Mouse (Mus musculus) ES-E14 (cell line): Measurements from ENCODE around the gene Olfr1150-ps1. TPM values are rescaled to one million over a fixed set of nuclear protein-coding genes. Genes with fewer than 3 reads are reported as not detected.

Experiments used
- DNase-seq: peaks from one replicate; pipeline ENCODE4 v3.0.0-alpha.2; 2013; ENCODE audit warnings: low read depth, low spot score
- H3K27ac ChIP-seq: 2 replicates; pipeline ENCODE4 v1.5.1; 2012; ENCODE audit warnings: low read depth, mild to moderate bottlenecking, low read length, moderate library complexity, mixed read lengths; ENCODE audit not compliant: poor library complexity, insufficient read depth, severe bottlenecking
- H3K36me3 ChIP-seq: 2 replicates; pipeline ENCODE4 v1.6.1; 2012; ENCODE audit warnings: mild to moderate bottlenecking, low read length, moderate library complexity, mixed read lengths; ENCODE audit not compliant: control insufficient read depth, poor library complexity, insufficient read depth, severe bottlenecking
- H3K4me1 ChIP-seq, 2 experiments: fragments of 150-350 bp in 1 of 2; sonication (generic) in 1 of 2; 2 replicates each; pipeline ENCODE4 v1.6.1; 2012; ENCODE audit warnings: low read length in 2 of 2, mild to moderate bottlenecking in 1 of 2, mixed read lengths in 1 of 2; ENCODE audit not compliant: control insufficient read depth in 2 of 2, insufficient read depth in 2 of 2, poor library complexity in 1 of 2
- H3K4me3 ChIP-seq, 2 experiments: fragments of 150-350 bp in 1 of 2; sonication (generic) in 1 of 2; 2 replicates each; pipeline ENCODE4 v1.5.1; 2012; ENCODE audit warnings: low read length in 2 of 2, low read depth in 1 of 2, mild to moderate bottlenecking in 1 of 2, mixed read lengths in 1 of 2; ENCODE audit not compliant: insufficient read depth in 1 of 2, poor library complexity in 1 of 2, severe bottlenecking in 1 of 2
- H3K9ac ChIP-seq: 2 replicates; pipeline ENCODE4 v1.6.1; 2012; ENCODE audit warnings: low read depth, mild to moderate bottlenecking, low read length, mixed read lengths; ENCODE audit not compliant: poor library complexity, insufficient read depth, severe bottlenecking
- H3K9me3 ChIP-seq: fragments of 150-350 bp; sonication (generic); 2 replicates; pipeline ENCODE4 v1.6.1; 2012; ENCODE audit warnings: low read depth, mild to moderate bottlenecking, low read length; ENCODE audit not compliant: control insufficient read depth, insufficient read depth
- CHD2 ChIP-seq: IDR thresholded peaks from 2 replicates; pipeline ENCODE4 v1.6.1; 2014; ENCODE audit warnings: mild to moderate bottlenecking, low read depth, low read length, inconsistent platforms
- HCFC1 ChIP-seq: IDR thresholded peaks from 2 replicates; pipeline ENCODE4 v1.6.1; 2012; ENCODE audit warnings: low read length, inconsistent platforms, borderline replicate concordance; ENCODE audit not compliant: insufficient read depth
- MAFK ChIP-seq: IDR thresholded peaks from 2 replicates; pipeline ENCODE4 v1.6.1; 2014; ENCODE audit warnings: mild to moderate bottlenecking, low read depth, low read length, inconsistent platforms; ENCODE audit not compliant: insufficient read depth
- ZC3H11A ChIP-seq: IDR thresholded peaks from 2 replicates; pipeline ENCODE4 v1.6.1; 2012; ENCODE audit warnings: low read depth, mild to moderate bottlenecking, inconsistent platforms, low read length, borderline replicate concordance
- ZNF384 ChIP-seq: IDR thresholded peaks from 2 replicates; pipeline ENCODE4 v1.6.1; 2012; ENCODE audit warnings: low read depth, low read length, inconsistent platforms
- in situ Hi-C, 2 experiments: fragments of 600-800 bp; cut with MboI; formaldehyde crosslinking; loops; one replicate each; pipeline ENCODE4 v1.15.1; 2025; ENCODE audit warnings: low sequenced_read_pairs in 2 of 2, inconsistent platforms in 1 of 2; ENCODE audit not compliant: unreplicated experiment in 2 of 2
- total RNA-seq: library from RNA; depleted of rRNA; stranded (reverse); fragments of 300-350 nt; gene quantifications from 2 replicates; pipeline ENCODE4 v1.2.3, GENCODE M21; 2012; rRNA removed

The Olfr1150-ps1 gene
- total RNA-seq, 1 experiment: not detected

DNA sequence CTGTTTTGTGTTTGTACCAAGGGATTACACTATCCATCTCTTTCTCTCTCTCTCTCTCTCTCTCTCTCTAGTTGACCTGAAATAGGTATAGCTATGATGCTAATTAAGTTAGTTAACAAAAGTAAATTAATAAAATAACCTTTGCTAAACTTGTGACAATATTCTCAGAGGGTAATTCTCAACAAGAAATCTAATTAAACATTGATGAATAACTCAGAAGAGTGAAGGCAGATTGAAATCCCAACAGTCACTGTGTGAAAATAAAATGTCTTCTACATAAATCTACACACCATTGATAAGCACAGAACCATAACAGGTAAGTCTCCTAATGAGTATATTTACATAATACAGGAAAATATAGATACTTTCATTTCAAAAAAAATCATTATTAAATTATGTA, 22.4 kb downstream of the Olfr1150-ps1 start, which contains the start of gene Olfr1152:
Gene Olfr1152, plus strand, starts transcription at position 301 of the 400 bp plus-strand sequence.
- H3K27ac ChIP-seq: no peak within 1 kb of the TSS
- in situ Hi-C loops: no loop called here
- TF ChIP-seq ZC3H11A (no peak), ZNF384 (no peak), HCFC1 (no peak), CHD2 (no peak)

GRCm38 (mm10) chr2:87894662-87895061, 50.9 kb downstream of the Olfr1150-ps1 start, which contains the start of gene Olfr1153:
Gene Olfr1153 (plus strand): TSS chr2:87894962.
- H3K27ac ChIP-seq: no peak within 1 kb of the TSS
- no peaks in the 10 kb centered on the region for H3K9me3 ChIP-seq
- DNase-seq: no peak
- no peak within 1 kb of the TSS for H3K4me3 ChIP-seq
- no peak for TF ChIP-seq ZC3H11A
- TF ChIP-seq MAFK: no peak
- TF ChIP-seq ZNF384: no peak
- no peak for TF ChIP-seq HCFC1
- TF ChIP-seq CHD2: no peak
- no peaks in the 10 kb centered on the region for H3K4me1 ChIP-seq
- H3K9ac ChIP-seq: no peak within 1 kb of the TSS
- in situ Hi-C loops: no loop called here
- H3K36me3 ChIP-seq: no peaks in the 10 kb centered on the region

More for the DNA sequence above, 22.4 kb downstream of the Olfr1150-ps1 start, which contains the start of gene Olfr1152:
- Histone ChIP-seq H3K9me3 (no peaks in the 10 kb centered on the region), H3K4me1 (no peaks in the 10 kb centered on the region), H3K36me3 (no peaks in the 10 kb centered on the region), H3K9ac (no peak within 1 kb of the TSS), H3K4me3 (no peak within 1 kb of the TSS)
- no peak for DNase-seq

Other genes starting within 250 kb of the Olfr1150-ps1 start
- gene Olfr1130, start 237.8 kb upstream of the Olfr1150-ps1 start, total RNA-seq: not detected in 2 replicates
- gene Olfr1131, start 216.9 kb upstream of the Olfr1150-ps1 start, total RNA-seq: not detected in 2 replicates
- not detected in 2 replicates for gene Olfr1132, start 206.5 kb upstream of the Olfr1150-ps1 start, total RNA-seq
- not detected in 2 replicates for gene Olfr1133, start 196.6 kb upstream of the Olfr1150-ps1 start, total RNA-seq
- not detected in 2 replicates for gene Olfr1134, start 185.5 kb upstream of the Olfr1150-ps1 start, total RNA-seq
- gene Olfr1135, start 170.3 kb upstream of the Olfr1150-ps1 start, total RNA-seq: not detected in 2 replicates
- gene Olfr1136, start 150.0 kb upstream of the Olfr1150-ps1 start, total RNA-seq: not detected in 2 replicates
- not detected in 2 replicates for gene Olfr1137, start 130.8 kb upstream of the Olfr1150-ps1 start, total RNA-seq
- not detected in 2 replicates for gene Olfr1138, start 104.0 kb upstream of the Olfr1150-ps1 start, total RNA-seq
- not detected in 2 replicates for gene Olfr1140, start 100.2 kb upstream of the Olfr1150-ps1 start, total RNA-seq
- not detected in 2 replicates for gene Olfr1141, start 90.0 kb upstream of the Olfr1150-ps1 start, total RNA-seq
- gene Olfr152, start 64.5 kb upstream of the Olfr1150-ps1 start, total RNA-seq: not detected in 2 replicates
- gene Olfr1143, start 43.4 kb upstream of the Olfr1150-ps1 start, total RNA-seq: not detected in 2 replicates
- not detected in 2 replicates for gene Olfr1145, start 34.2 kb upstream of the Olfr1150-ps1 start, total RNA-seq
- not detected in 2 replicates for gene Olfr1148, start 13.5 kb upstream of the Olfr1150-ps1 start, total RNA-seq
- gene Olfr1151, start 11.9 kb downstream of the Olfr1150-ps1 start, total RNA-seq: not detected in 2 replicates
- not detected in 2 replicates for gene Olfr1152, start 22.5 kb downstream of the Olfr1150-ps1 start, total RNA-seq
- gene Olfr1153, start 51.0 kb downstream of the Olfr1150-ps1 start, total RNA-seq: not detected in 2 replicates
- gene Olfr1154, start 61.2 kb downstream of the Olfr1150-ps1 start, total RNA-seq: not detected in 2 replicates
- gene Olfr1155, start 101.1 kb downstream of the Olfr1150-ps1 start, total RNA-seq: not detected in 2 replicates
- gene Olfr1156, start 109.1 kb downstream of the Olfr1150-ps1 start, total RNA-seq: not detected in 2 replicates
- not detected in 2 replicates for gene Olfr1157, start 124.3 kb downstream of the Olfr1150-ps1 start, total RNA-seq
- gene Olfr74, start 130.7 kb downstream of the Olfr1150-ps1 start, total RNA-seq: not detected in 2 replicates
- gene Olfr1158, start 146.1 kb downstream of the Olfr1150-ps1 start, total RNA-seq: not detected in 2 replicates
- gene Olfr1160, start 164.3 kb downstream of the Olfr1150-ps1 start, total RNA-seq: not detected in 2 replicates
- not detected in 2 replicates for gene Olfr1161, start 178.8 kb downstream of the Olfr1150-ps1 start, total RNA-seq
- gene Olfr73, start 193.7 kb downstream of the Olfr1150-ps1 start, total RNA-seq: not detected in 2 replicates
- gene Olfr1162, start 207.1 kb downstream of the Olfr1150-ps1 start, total RNA-seq: not detected in 2 replicates
- gene Olfr1163, start 227.8 kb downstream of the Olfr1150-ps1 start, total RNA-seq: not detected in 2 replicates
- gene Olfr1164, start 250.0 kb downstream of the Olfr1150-ps1 start, total RNA-seq: not detected in 2 replicates